Mouse (Mus musculus) cerebellum, adult 2 months (tissue): ENCODE measurements around the gene Gabrb2.

Experiments used
- CTCF ChIP-seq: fragments of 200-500 bp; IDR thresholded peaks from 2 replicates; pipeline ENCODE4 v1.5.1; 2011; ENCODE audit warnings: low read depth, mild to moderate bottlenecking, control low read depth, low read length, moderate library complexity, borderline replicate concordance; ENCODE audit not compliant: insufficient read depth
- POLR2A ChIP-seq: fragments of 200-500 bp; IDR thresholded peaks from 2 replicates; pipeline ENCODE4 v1.6.1; 2011; ENCODE audit warnings: low read length, control low read depth, borderline replicate concordance; ENCODE audit not compliant: insufficient read depth

DNA sequence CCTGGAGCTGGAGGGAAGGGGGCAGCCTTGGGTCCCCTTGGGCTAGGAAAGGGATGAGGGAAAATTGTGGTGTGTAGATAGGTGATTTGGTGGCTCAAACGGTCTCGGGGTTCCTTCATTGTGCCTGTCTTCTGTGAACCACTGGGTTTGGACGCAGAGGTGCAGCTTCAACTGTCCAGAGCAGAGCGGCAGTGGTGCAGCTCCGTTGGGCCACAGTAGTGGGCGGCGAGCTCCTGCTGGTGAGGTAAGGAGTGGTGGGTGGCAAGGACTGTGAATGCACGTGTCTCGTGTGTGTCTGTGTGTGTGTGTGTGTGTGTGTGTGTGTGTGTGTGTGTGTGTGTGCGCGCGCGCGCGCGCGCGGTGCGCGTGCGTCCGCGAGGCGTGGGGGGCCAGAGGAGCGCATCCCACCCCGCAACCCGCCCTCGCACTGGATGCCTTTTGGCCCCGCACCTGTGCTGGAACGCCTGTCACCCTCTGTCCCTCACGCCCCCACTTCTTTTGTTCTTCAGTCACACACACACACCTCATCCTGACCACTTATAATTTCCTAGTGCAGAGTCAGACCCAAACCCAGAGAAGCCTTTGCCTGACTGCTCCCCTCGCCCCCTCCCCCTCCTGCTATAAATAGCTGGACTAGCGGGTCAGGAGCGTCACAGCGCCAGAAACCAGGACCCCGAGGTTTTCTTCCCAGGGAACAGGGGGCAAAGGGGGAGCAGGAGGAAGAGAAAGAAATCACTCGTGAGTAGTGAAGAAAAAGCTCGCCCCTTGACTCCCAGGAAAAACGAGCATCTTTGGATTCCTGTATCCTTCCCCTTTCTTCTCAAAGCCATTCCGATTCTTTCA, 455 bp downstream of the Gabrb2 start:
- TF ChIP-seq CTCF (no peak), POLR2A (no peak; the same call in none of the 2 replicates)
